Mouse (Mus musculus): ENCODE results near the gene Lonrf2. TPM values are rescaled to one million over a fixed set of nuclear protein-coding genes. Genes with fewer than 3 reads are reported as not detected.

Gene Lonrf2
- polyA plus RNA-seq, 1 experiment from 2014 or later, result 27.3 TPM

DNA sequence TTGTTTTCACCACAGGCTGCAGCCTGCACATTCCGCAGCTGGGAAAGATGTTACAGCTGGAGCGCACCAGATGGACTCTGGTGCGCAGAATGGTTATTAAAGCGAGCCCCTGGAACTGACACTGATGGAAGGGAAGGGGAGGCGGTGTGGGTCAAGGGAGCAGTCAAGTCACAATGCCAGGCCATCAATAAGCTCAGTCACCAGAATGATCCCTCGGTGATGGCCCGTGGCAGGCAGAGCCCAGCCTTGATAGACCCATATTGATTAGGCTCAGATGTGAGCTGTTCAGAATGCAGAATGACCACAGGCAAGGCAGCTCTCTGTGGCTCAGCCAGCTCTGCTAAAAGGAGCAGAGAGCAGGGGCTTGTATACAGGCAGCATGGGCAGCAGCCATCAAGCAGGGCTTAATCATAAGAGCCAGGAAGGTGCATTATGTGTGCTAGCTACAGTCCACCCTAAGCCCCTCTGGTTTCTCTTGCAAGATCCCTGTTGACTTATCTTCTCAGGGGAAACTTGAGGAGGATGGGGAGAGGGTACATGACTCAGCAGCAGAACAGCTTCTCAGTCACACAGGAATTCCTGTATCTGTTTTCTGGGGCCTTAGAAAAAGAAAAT is 46.4 kb downstream of the Lonrf2 start:
- no peak overlapping the region for H3K4me2 ChIP-seq (ENCODE audit: low read length)
- no peaks in the 10 kb centered on the region; the same call in 1 of the 2 replicates for H3K4me1 ChIP-seq (ENCODE audit: control insufficient read depth, insufficient read depth, low read length)
- no peak for ATAC-seq
- WGBS, result 56% methylated on average over 7 of the region's 7 CpGs
- no peak overlapping the region for H3K4me3 ChIP-seq (ENCODE audit: low read depth, low read length)
- no peaks in the 10 kb centered on the region for H3K27me3 ChIP-seq (ENCODE audit: control insufficient read depth, insufficient read depth, low read depth, low read length)
- H3K36me3 ChIP-seq (ENCODE audit: control insufficient read depth, insufficient read depth, low read length), result peaks cover 6% of the 10 kb centered on the region
- no peak overlapping the region for H3K9ac ChIP-seq (ENCODE audit: low read depth, low read length)
- no peaks in the 10 kb centered on the region for H3K9me3 ChIP-seq (replicated peaks; ENCODE audit: control insufficient read depth, low read length, poor library complexity, severe bottlenecking)
- no peak overlapping the region for H3K27ac ChIP-seq (ENCODE audit: low read length)

- H3K27me3 ChIP-seq (ENCODE audit: control insufficient read depth, insufficient read depth, low read depth, low read length), result no peaks in the 10 kb centered on the region
- H3K4me2 ChIP-seq (ENCODE audit: low read length), result no peak overlapping the region
- 57% methylated on average over 3 of the region's 3 CpGs for WGBS
- H3K9me3 ChIP-seq (replicated peaks; ENCODE audit: control insufficient read depth, low read length, poor library complexity, severe bottlenecking), result no peaks in the 10 kb centered on the region
- H3K4me1 ChIP-seq (ENCODE audit: control insufficient read depth, insufficient read depth, low read length), result no peaks in the 10 kb centered on the region; the same call in 1 of the 2 replicates
- no peak overlapping the region for H3K4me3 ChIP-seq (ENCODE audit: low read depth, low read length)
- ATAC-seq, result no peak
- H3K36me3 ChIP-seq (ENCODE audit: control insufficient read depth, insufficient read depth, low read length), result peaks cover 6% of the 10 kb centered on the region
- no peak overlapping the region for H3K27ac ChIP-seq (ENCODE audit: low read length)
- no peak overlapping the region for H3K9ac ChIP-seq (ENCODE audit: low read depth, low read length)
Observed at GRCm38 (mm10) chr1:38788904-38789303, 47.6 kb downstream of the Lonrf2 start.

DNA sequence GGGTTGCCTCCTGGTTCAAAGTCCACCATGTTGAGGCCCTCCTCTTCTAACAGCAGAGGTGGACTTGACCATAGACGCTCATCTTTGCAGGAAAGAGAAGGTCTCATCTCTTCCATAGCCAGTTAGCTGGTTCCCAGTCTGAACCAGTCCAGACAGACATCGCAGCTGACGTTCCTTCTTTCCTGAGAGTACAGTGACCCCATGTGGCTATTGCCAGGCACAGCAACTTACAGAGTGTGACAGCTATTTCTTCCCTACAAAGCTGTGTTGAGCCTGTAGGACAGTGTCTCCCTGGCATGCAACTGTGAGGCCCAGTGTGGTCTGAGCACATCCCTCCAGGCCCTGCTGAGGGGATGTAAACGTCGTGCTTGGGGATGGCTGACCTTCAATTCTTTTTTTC is 49.1 kb downstream of the Lonrf2 start:
- no peaks in the 10 kb centered on the region for H3K27me3 ChIP-seq (ENCODE audit: control insufficient read depth, insufficient read depth, low read depth, low read length)
- peaks cover 6% of the 10 kb centered on the region for H3K36me3 ChIP-seq (ENCODE audit: control insufficient read depth, insufficient read depth, low read length)
- ATAC-seq, result no peak
- no peak overlapping the region for H3K27ac ChIP-seq (ENCODE audit: low read length)
- no peaks in the 10 kb centered on the region; the same call in 1 of the 2 replicates for H3K4me1 ChIP-seq (ENCODE audit: control insufficient read depth, insufficient read depth, low read length)
- no peaks in the 10 kb centered on the region for H3K9me3 ChIP-seq (replicated peaks; ENCODE audit: control insufficient read depth, low read length, poor library complexity, severe bottlenecking)
- no peak overlapping the region for H3K9ac ChIP-seq (ENCODE audit: low read depth, low read length)
- no peak overlapping the region for H3K4me3 ChIP-seq (ENCODE audit: low read depth, low read length)
- WGBS, result 10% methylated on average over 5 of the region's 5 CpGs
- no peak overlapping the region for H3K4me2 ChIP-seq (ENCODE audit: low read length)

DNA sequence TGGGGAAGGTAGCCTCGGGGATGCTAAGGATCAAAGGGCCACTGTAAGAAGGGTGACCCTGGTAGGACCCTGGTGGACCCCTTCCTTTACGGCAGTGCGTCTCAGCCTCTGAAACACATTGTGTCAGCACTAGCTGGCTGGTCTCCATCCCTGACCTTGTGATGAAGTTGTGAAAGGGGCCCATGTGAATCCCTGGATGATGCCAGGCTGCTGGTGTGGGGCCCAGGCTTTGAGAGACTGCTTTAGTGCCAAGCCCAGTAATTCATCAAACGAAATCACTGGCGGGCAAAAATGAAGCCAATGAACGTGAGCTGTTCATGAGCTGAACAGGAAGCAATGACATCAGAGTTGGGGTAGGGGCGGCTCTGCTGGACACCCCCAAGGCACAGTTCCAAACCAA is 50.2 kb downstream of the Lonrf2 start:
- no peak for ATAC-seq
- Histone ChIP-seq H3K4me3 (ENCODE audit: low read depth, low read length) (no peak overlapping the region), H3K9me3 (replicated peaks; ENCODE audit: control insufficient read depth, low read length, poor library complexity, severe bottlenecking) (no peaks in the 10 kb centered on the region), H3K4me2 (ENCODE audit: low read length) (no peak overlapping the region), H3K36me3 (ENCODE audit: control insufficient read depth, insufficient read depth, low read length) (no peaks in the 10 kb centered on the region), H3K9ac (ENCODE audit: low read depth, low read length) (no peak overlapping the region), H3K27me3 (ENCODE audit: control insufficient read depth, insufficient read depth, low read depth, low read length) (no peaks in the 10 kb centered on the region), H3K27ac (ENCODE audit: low read length) (no peak overlapping the region), H3K4me1 (ENCODE audit: control insufficient read depth, insufficient read depth, low read length) (no peaks in the 10 kb centered on the region; the same call in 1 of the 2 replicates)
- WGBS, result 74% methylated on average over 7 of the region's 7 CpGs

DNA sequence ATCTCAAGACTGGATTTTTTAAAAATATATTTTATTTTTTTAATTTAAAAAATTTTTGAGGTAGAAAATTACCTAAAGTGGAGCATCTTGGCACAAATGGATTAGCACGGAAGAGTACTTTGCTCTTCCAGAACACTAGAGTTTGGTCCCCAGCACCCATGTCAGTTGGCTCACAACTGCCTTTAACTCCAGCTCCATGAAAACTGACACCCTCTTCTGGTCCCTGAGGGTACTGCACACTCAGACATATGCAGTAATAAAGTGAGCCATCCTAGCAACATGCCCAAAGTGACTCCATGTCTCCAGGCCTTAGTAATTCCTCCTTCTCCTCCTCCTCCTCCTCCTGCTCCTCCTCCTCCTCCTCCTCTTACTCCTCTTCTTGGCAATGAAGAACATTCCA is 58.2 kb downstream of the Lonrf2 start:
- no peak for ATAC-seq
- H3K4me3 ChIP-seq (ENCODE audit: low read depth, low read length), result no peak overlapping the region
- H3K27me3 ChIP-seq (ENCODE audit: control insufficient read depth, insufficient read depth, low read depth, low read length), result no peaks in the 10 kb centered on the region
- H3K27ac ChIP-seq (ENCODE audit: low read length), result no peak overlapping the region
- no peak overlapping the region for H3K9ac ChIP-seq (ENCODE audit: low read depth, low read length)
- H3K4me2 ChIP-seq (ENCODE audit: low read length), result no peak overlapping the region
- 97% methylated on average over 1 of the region's 1 CpGs for WGBS
- H3K9me3 ChIP-seq (replicated peaks; ENCODE audit: control insufficient read depth, low read length, poor library complexity, severe bottlenecking), result no peaks in the 10 kb centered on the region
- no peaks in the 10 kb centered on the region for H3K36me3 ChIP-seq (ENCODE audit: control insufficient read depth, insufficient read depth, low read length)
- H3K4me1 ChIP-seq (ENCODE audit: control insufficient read depth, insufficient read depth, low read length), result no peaks in the 10 kb centered on the region

DNA sequence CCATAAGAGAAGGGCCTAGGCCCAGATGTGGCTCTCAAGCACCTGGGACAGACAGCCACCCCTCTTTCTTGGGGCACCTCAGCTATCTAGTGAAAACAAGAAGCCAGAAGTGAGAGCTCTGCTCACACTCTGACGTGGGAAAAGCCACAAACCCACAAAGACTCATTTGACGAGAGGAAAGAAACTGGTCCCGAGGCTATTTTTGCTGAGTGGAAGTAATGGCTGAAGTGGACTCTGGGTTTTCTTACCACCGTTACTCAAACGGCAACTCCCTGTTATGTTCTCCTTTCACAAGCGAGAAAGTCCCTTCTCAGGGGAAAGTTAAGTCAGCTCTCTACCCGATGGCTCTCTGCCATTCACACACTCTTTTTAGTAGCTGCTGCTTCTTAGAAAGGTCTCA is 59.0 kb downstream of the Lonrf2 start:
- H3K9me3 ChIP-seq (replicated peaks; ENCODE audit: control insufficient read depth, low read length, poor library complexity, severe bottlenecking), result no peaks in the 10 kb centered on the region
- no peak overlapping the region for H3K4me3 ChIP-seq (ENCODE audit: low read depth, low read length)
- H3K9ac ChIP-seq (ENCODE audit: low read depth, low read length), result no peak overlapping the region
- ATAC-seq, result no peak
- H3K27me3 ChIP-seq (ENCODE audit: control insufficient read depth, insufficient read depth, low read depth, low read length), result no peaks in the 10 kb centered on the region
- no peaks in the 10 kb centered on the region for H3K36me3 ChIP-seq (ENCODE audit: control insufficient read depth, insufficient read depth, low read length)
- WGBS, result 90% methylated on average over 7 of the region's 7 CpGs
- H3K27ac ChIP-seq (ENCODE audit: low read length), result no peak overlapping the region
- H3K4me2 ChIP-seq (ENCODE audit: low read length), result no peak overlapping the region
- no peaks in the 10 kb centered on the region for H3K4me1 ChIP-seq (ENCODE audit: control insufficient read depth, insufficient read depth, low read length)

- 93% methylated on average over 5 of the region's 5 CpGs for WGBS
- Histone ChIP-seq H3K27me3 (ENCODE audit: control insufficient read depth, insufficient read depth, low read depth, low read length) (no peaks in the 10 kb centered on the region), H3K4me2 (ENCODE audit: low read length) (no peak overlapping the region), H3K9ac (ENCODE audit: low read depth, low read length) (no peak overlapping the region), H3K36me3 (ENCODE audit: control insufficient read depth, insufficient read depth, low read length) (no peaks in the 10 kb centered on the region), H3K4me3 (ENCODE audit: low read depth, low read length) (no peak overlapping the region), H3K4me1 (ENCODE audit: control insufficient read depth, insufficient read depth, low read length) (no peaks in the 10 kb centered on the region), H3K9me3 (replicated peaks; ENCODE audit: control insufficient read depth, low read length, poor library complexity, severe bottlenecking) (no peaks in the 10 kb centered on the region), H3K27ac (ENCODE audit: low read length) (no peak overlapping the region)
- ATAC-seq, result no peak
Observed at GRCm38 (mm10) chr1:38775713-38776112, 60.8 kb downstream of the Lonrf2 start.

GRCm38 (mm10) chr1:38770676-38771075 is 65.8 kb downstream of the Lonrf2 start:
- Histone ChIP-seq H3K4me1 (ENCODE audit: control insufficient read depth, insufficient read depth, low read length) (peaks cover 9% of the 10 kb centered on the region), H3K9ac (ENCODE audit: low read depth, low read length) (no peak overlapping the region), H3K27ac (ENCODE audit: low read length) (no peak overlapping the region), H3K27me3 (ENCODE audit: control insufficient read depth, insufficient read depth, low read depth, low read length) (no peaks in the 10 kb centered on the region), H3K4me2 (ENCODE audit: low read length) (no peak overlapping the region), H3K9me3 (replicated peaks; ENCODE audit: control insufficient read depth, low read length, poor library complexity, severe bottlenecking) (no peaks in the 10 kb centered on the region), H3K36me3 (ENCODE audit: control insufficient read depth, insufficient read depth, low read length) (no peaks in the 10 kb centered on the region), H3K4me3 (ENCODE audit: low read depth, low read length) (no peak overlapping the region)
- no peak for ATAC-seq
- WGBS, result 82% methylated on average over 3 of the region's 3 CpGs

- no peak overlapping the region for H3K27ac ChIP-seq (ENCODE audit: low read length)
- H3K9me3 ChIP-seq (replicated peaks; ENCODE audit: control insufficient read depth, low read length, poor library complexity, severe bottlenecking), result no peaks in the 10 kb centered on the region
- no peaks in the 10 kb centered on the region for H3K27me3 ChIP-seq (ENCODE audit: control insufficient read depth, insufficient read depth, low read depth, low read length)
- no peak overlapping the region for H3K4me2 ChIP-seq (ENCODE audit: low read length)
- no peak overlapping the region for H3K4me3 ChIP-seq (ENCODE audit: low read depth, low read length)
- ATAC-seq, result no peak
- WGBS, result 26% methylated on average over 6 of the region's 6 CpGs
- peaks cover 9% of the 10 kb centered on the region for H3K4me1 ChIP-seq (ENCODE audit: control insufficient read depth, insufficient read depth, low read length)
- H3K9ac ChIP-seq (ENCODE audit: low read depth, low read length), result no peak overlapping the region
- no peaks in the 10 kb centered on the region for H3K36me3 ChIP-seq (ENCODE audit: control insufficient read depth, insufficient read depth, low read length)
Observed at GRCm38 (mm10) chr1:38769920-38770319, 66.6 kb downstream of the Lonrf2 start.

All from midbrain, embryonic 16.5 days (tissue).